Mouse (Mus musculus) bone marrow, adult 2 months (tissue): ENCODE measurements around the gene Kif24.

Source experiments
- CTCF ChIP-seq: fragments of 200-500 bp; IDR thresholded peaks from 2 replicates; pipeline ENCODE4 v1.5.1; 2011; ENCODE audit warnings: low read length, control low read depth; ENCODE audit not compliant: control insufficient read depth, insufficient read depth
- POLR2A ChIP-seq: fragments of 200-500 bp; IDR thresholded peaks from 2 replicates; pipeline ENCODE4 v1.6.1; 2011; ENCODE audit warnings: low read depth, mild to moderate bottlenecking, control low read depth, low read length, borderline replicate concordance; ENCODE audit not compliant: control insufficient read depth

GRCm38 (mm10) chr4:41499619-41500018 is 34.9 kb upstream of the Kif24 start:
- TF ChIP-seq CTCF (no peak), POLR2A (no peak)
